Mouse (Mus musculus) heart, embryonic 14.5 days (tissue): Measurements from ENCODE around the gene Snx15. TPM values are rescaled to one million over a fixed set of nuclear protein-coding genes. Genes with fewer than 3 reads are reported as not detected.

Experiments used
- ATAC-seq: fragments of 200-750 bp; cut with Nextera tagmentation; 2 replicates; pipeline ENCODE4 v1.8.0; 2017; ENCODE audit warnings: low read depth, moderate TSS enrichment; ENCODE audit not compliant: insufficient number of reproducible peaks, insufficient read depth, low FRiP score
- H3K27ac ChIP-seq, 2 experiments: fragments of 200-500 bp in 1 of 2; fragments of 300-500 bp in 1 of 2; sonication (generic) in 1 of 2; replicated peaks in 1 of 2; 2 replicates each; pipeline ENCODE4 v1.5.1; 2012 to 2014; ENCODE audit warnings: low read depth in 2 of 2, low read length in 2 of 2, control low read depth in 1 of 2, mild to moderate bottlenecking in 1 of 2, mixed read lengths in 1 of 2; ENCODE audit not compliant: control insufficient read depth in 1 of 2, insufficient read depth in 1 of 2
- H3K27me3 ChIP-seq: fragments of 300-500 bp; sonication (generic); 2 replicates; pipeline ENCODE4 v1.6.1; 2014; ENCODE audit warnings: mild to moderate bottlenecking, low read length, control low read depth; ENCODE audit not compliant: control insufficient read depth, insufficient read depth
- H3K36me3 ChIP-seq: fragments of 300-500 bp; sonication (generic); 2 replicates; pipeline ENCODE4 v1.6.1; 2014; ENCODE audit warnings: mild to moderate bottlenecking, control low read depth, low read length, mixed read lengths; ENCODE audit not compliant: control insufficient read depth, insufficient read depth
- H3K4me1 ChIP-seq, 2 experiments: fragments of 200-500 bp in 1 of 2; fragments of 300-500 bp in 1 of 2; sonication (generic) in 1 of 2; 2 replicates each; pipeline ENCODE4 v1.6.1; 2012 to 2014; ENCODE audit warnings: low read length in 2 of 2, control low read depth in 1 of 2, mixed read lengths in 1 of 2; ENCODE audit not compliant: control insufficient read depth in 2 of 2, insufficient read depth in 2 of 2
- H3K4me2 ChIP-seq: fragments of 300-500 bp; sonication (generic); 2 replicates; pipeline ENCODE4 v1.6.1; 2014; ENCODE audit warnings: mild to moderate bottlenecking, low read length
- H3K4me3 ChIP-seq, 2 experiments: fragments of 200-500 bp in 1 of 2; fragments of 300-500 bp in 1 of 2; sonication (generic) in 1 of 2; 2 replicates each; pipeline ENCODE4 v1.5.1; 2012 to 2014; ENCODE audit warnings: low read length in 2 of 2, mild to moderate bottlenecking in 2 of 2, control low read depth in 1 of 2, low read depth in 1 of 2, moderate library complexity in 1 of 2; ENCODE audit not compliant: control insufficient read depth in 1 of 2, insufficient read depth in 1 of 2
- H3K9ac ChIP-seq: fragments of 300-500 bp; sonication (generic); 2 replicates; pipeline ENCODE4 v1.6.1; 2014; ENCODE audit warnings: mild to moderate bottlenecking, low read length
- H3K9me3 ChIP-seq: fragments of 300-500 bp; sonication (generic); 2 replicates; pipeline ENCODE4 v1.6.1; 2016; ENCODE audit warnings: low read length, control low read depth; ENCODE audit not compliant: control insufficient read depth
- WGBS: fragments of 180-500 bp; shearing (Covaris S2); extraction: QIAGEN DNeasy Blood & Tissue Kit; methylation state at CpG from one replicate; pipeline ENCODE4 v1.1.7; 2014; 5-methylcytosine and 5-hydroxymethylcytosine counted together
- polyA plus RNA-seq: library from polyadenylated mRNA; unstranded; fragments of >200 nt; fragmentation: Nextera tagmentation; extraction: Ambion mirVana; gene quantifications from 2 replicates; pipeline ENCODE4 v1.2.1, GENCODE M21; 2014

Snx15 gene
- 21.5 and 23.9 TPM in 2 replicates for polyA plus RNA-seq

DNA sequence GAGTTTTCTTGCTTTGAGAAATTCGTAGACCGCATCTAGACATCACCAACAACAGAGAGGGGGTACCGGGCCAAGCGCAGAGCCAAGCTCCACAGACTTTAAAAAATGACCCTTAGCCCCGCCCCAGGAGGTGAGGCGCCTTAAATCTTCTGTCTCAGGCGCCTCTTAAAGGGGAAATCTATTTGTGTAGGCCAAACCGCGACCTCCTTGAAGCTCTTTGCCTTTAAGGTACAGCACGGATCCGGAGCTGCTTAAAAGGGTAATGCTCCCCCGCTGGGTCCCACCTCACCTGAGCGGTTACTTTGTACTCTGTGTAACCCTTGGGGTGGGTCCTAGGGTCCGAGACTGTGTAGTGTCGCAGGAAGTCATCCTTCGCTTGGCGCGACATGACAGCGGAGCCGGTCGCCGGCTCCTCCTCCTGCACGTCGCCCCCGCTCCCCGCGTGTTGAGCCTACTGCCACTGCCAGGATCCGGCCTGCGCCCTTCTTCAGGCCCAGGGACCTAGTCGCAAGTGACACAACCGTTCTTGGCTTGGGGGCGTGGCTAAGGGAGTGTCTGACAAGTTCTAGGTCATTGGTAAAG, at the start of gene Snx15:
Gene Snx15 (minus strand): TSS at position 545 of the 582 bp plus-strand sequence.
- Histone ChIP-seq H3K9me3 (no peaks in the 10 kb centered on the region), H3K4me3 (peak within 1 kb of the TSS; percentile 55 to 72), H3K27ac (peak within 1 kb of the TSS; percentile 81 to 88), H3K9ac (peak within 1 kb of the TSS; percentile 73), H3K4me1 (no peaks in the 10 kb centered on the region), H3K36me3 (0 out of 2 replicates have a peak, but pooled peaks cover 7% of the 10 kb centered on the region), H3K4me2 (peak within 1 kb of the TSS; percentile 67), H3K27me3 (no peaks in the 10 kb centered on the region)
- peak; percentile 91 for ATAC-seq
- WGBS, result under 1% methylated on average over 32 of the region's 32 CpGs

GRCm38 (mm10) chr19:6174771-6175170, 46.7 kb upstream of the Snx15 start:
- H3K9ac ChIP-seq, result no peak overlapping the region
- H3K9me3 ChIP-seq, result no peaks in the 10 kb centered on the region
- no peak for ATAC-seq
- H3K36me3 ChIP-seq, result no peaks in the 10 kb centered on the region
- no peak overlapping the region for H3K4me2 ChIP-seq
- no peak overlapping the region for H3K27ac ChIP-seq
- no peaks in the 10 kb centered on the region for H3K4me1 ChIP-seq
- H3K4me3 ChIP-seq, result no peak overlapping the region
- 0 out of 2 replicates have a peak, but pooled peaks cover 3% of the 10 kb centered on the region for H3K27me3 ChIP-seq
- WGBS, result 32% methylated on average over 5 of the region's 5 CpGs

DNA sequence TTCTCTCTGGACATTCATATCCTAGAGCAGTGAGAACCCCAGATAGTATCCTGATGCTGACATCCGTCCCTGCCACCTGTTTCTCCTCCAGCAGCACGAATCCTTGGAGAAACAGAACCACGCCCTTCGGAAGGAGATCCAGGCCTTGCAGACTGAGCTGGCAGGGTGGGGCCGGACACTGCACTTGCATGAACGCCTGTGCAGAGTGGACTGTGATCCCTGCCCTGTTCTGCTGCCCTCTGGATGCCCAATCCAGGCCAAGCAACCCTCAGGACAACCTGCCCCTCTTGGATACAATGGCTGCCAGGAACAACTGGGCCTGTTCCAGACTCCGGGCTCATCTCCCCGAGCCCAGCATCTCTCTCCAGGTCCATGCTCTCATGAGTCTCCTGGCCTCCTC, 43.1 kb upstream of the Snx15 start:
- Histone ChIP-seq H3K9me3 (0 out of 2 replicates have a peak, but pooled peaks cover 2% of the 10 kb centered on the region), H3K36me3 (no peaks in the 10 kb centered on the region), H3K9ac (no peak overlapping the region), H3K4me3 (no peak overlapping the region), H3K4me1 (no peaks in the 10 kb centered on the region), H3K27me3 (0 out of 2 replicates have a peak, but pooled peaks cover 2% of the 10 kb centered on the region), H3K27ac (no peak overlapping the region), H3K4me2 (no peak overlapping the region)
- ATAC-seq, result no peak
- 68% methylated on average over 8 of the region's 8 CpGs for WGBS

DNA sequence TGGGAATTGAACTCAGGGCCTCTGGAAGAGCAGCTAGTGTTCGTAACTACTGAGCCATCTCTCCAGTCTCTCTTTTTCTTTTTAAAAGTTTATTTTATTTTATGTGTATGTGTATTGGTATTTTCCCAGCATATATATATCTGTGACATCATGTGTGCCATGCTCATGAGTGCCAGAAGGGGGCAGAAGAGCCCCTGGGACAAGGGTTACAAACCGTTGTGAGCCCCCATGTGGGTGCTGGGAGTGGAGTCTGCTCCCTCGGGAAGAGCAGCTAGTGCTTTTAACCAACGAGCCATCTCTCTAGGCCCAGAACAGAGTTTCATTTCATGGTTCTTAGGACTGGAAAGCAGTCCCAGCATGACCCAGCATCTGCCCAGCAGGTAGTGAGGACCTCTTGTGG, 38.6 kb upstream of the Snx15 start:
- no peaks in the 10 kb centered on the region for H3K4me1 ChIP-seq
- no peak for ATAC-seq
- 0 out of 2 replicates have a peak, but pooled peaks cover 2% of the 10 kb centered on the region for H3K9me3 ChIP-seq
- no peaks in the 10 kb centered on the region for H3K36me3 ChIP-seq
- 68% methylated on average over 4 of the region's 4 CpGs for WGBS
- H3K27ac ChIP-seq, result no peak overlapping the region
- no peak overlapping the region for H3K4me2 ChIP-seq
- no peak overlapping the region for H3K4me3 ChIP-seq
- no peak overlapping the region for H3K9ac ChIP-seq
- no peaks in the 10 kb centered on the region for H3K27me3 ChIP-seq

- H3K4me2 ChIP-seq, result no peak overlapping the region
- WGBS, result 65% methylated on average over 10 of the region's 10 CpGs
- H3K27me3 ChIP-seq, result no peaks in the 10 kb centered on the region
- 0 out of 2 replicates have a peak, but pooled peaks cover 2% of the 10 kb centered on the region for H3K9me3 ChIP-seq
- no peaks in the 10 kb centered on the region for H3K36me3 ChIP-seq
- H3K9ac ChIP-seq, result no peak overlapping the region
- no peaks in the 10 kb centered on the region for H3K4me1 ChIP-seq
- ATAC-seq, result no peak
- H3K4me3 ChIP-seq, result no peak overlapping the region
- no peak overlapping the region for H3K27ac ChIP-seq
These were observed 35.9 kb upstream of the Snx15 start for GRCm38 (mm10) chr19:6163872-6164547.

DNA sequence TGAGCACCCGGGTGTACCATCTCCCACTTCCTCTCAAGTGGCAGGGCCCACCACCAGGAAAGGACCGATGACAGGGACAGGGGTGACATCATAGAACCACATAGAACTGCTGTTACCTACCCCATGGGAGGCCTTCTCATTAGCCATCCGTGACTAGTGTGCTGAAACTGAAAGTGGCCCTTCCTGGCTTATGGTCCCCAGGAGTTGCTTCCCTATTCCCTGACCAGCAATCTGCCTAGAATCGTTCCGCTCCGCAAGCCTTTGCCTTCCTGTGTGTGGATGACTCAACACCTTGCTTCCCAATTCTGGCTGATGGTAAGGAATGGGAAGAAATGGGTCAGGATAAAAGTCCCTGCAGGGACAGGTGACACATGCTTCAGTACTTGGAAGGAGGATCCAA, 29.1 kb upstream of the Snx15 start:
- ATAC-seq, result no peak
- no peak overlapping the region for H3K9ac ChIP-seq
- H3K27ac ChIP-seq, result no peak overlapping the region
- H3K9me3 ChIP-seq, result no peaks in the 10 kb centered on the region
- no peak overlapping the region for H3K4me2 ChIP-seq
- no peaks in the 10 kb centered on the region for H3K36me3 ChIP-seq
- 54% methylated on average over 6 of the region's 6 CpGs for WGBS
- no peak overlapping the region for H3K4me3 ChIP-seq
- no peaks in the 10 kb centered on the region for H3K27me3 ChIP-seq
- no peaks in the 10 kb centered on the region for H3K4me1 ChIP-seq

- Histone ChIP-seq H3K27ac (no peak overlapping the region), H3K4me3 (no peak overlapping the region), H3K27me3 (no peaks in the 10 kb centered on the region), H3K9ac (no peak overlapping the region), H3K36me3 (no peaks in the 10 kb centered on the region), H3K9me3 (no peaks in the 10 kb centered on the region), H3K4me1 (no peaks in the 10 kb centered on the region), H3K4me2 (no peak overlapping the region)
- no peak for ATAC-seq
- WGBS, result 59% methylated on average over 8 of the region's 8 CpGs
These were observed 28.3 kb upstream of the Snx15 start for GRCm38 (mm10) chr19:6156372-6156771.
